Mouse (Mus musculus) cerebellum, adult 9-10 months (tissue): ENCODE data around the gene Ppp2r2c.

Experiments used
- DNase-seq: peaks from one replicate; pipeline ENCODE4 v3.0.0; 2022

The Ppp2r2c gene

GRCm38 (mm10) chr5:36875956-36876355, 7.6 kb downstream of the Ppp2r2c start:
- peak; percentile 62 for DNase-seq

GRCm38 (mm10) chr5:36876777-36877396, 8.6 kb downstream of the Ppp2r2c start:
- peak; percentile 43 for DNase-seq

GRCm38 (mm10) chr5:36877641-36878040, 9.3 kb downstream of the Ppp2r2c start:
- DNase-seq = peak; percentile 83

- DNase-seq = peak; percentile 52
Measured at GRCm38 (mm10) chr5:36878801-36879200, 10.5 kb downstream of the Ppp2r2c start.

GRCm38 (mm10) chr5:36880622-36881021, 12.3 kb downstream of the Ppp2r2c start:
- DNase-seq = peak; percentile 96

GRCm38 (mm10) chr5:36883516-36883915, 15.2 kb downstream of the Ppp2r2c start:
- DNase-seq = no peak

- DNase-seq = no peak
Measured at GRCm38 (mm10) chr5:36885067-36885466, 16.8 kb downstream of the Ppp2r2c start.

- no peak for DNase-seq
Measured at GRCm38 (mm10) chr5:36885595-36885994, 17.3 kb downstream of the Ppp2r2c start.

- DNase-seq = peak; percentile 68
Measured at GRCm38 (mm10) chr5:36886298-36886697, 18.0 kb downstream of the Ppp2r2c start.

- no peak for DNase-seq
Measured at GRCm38 (mm10) chr5:36886852-36887283, 18.6 kb downstream of the Ppp2r2c start.

GRCm38 (mm10) chr5:36887299-36887988, 19.1 kb downstream of the Ppp2r2c start:
- DNase-seq = peak; percentile 72

- peak; percentile 91 for DNase-seq
Measured at GRCm38 (mm10) chr5:36888501-36888900, 20.2 kb downstream of the Ppp2r2c start.

- DNase-seq = no peak
Measured at GRCm38 (mm10) chr5:36888911-36889310, 20.6 kb downstream of the Ppp2r2c start.

- no peak for DNase-seq
Measured at GRCm38 (mm10) chr5:36889380-36889886, 21.1 kb downstream of the Ppp2r2c start.

GRCm38 (mm10) chr5:36890794-36891193, 22.5 kb downstream of the Ppp2r2c start:
- no peak for DNase-seq

- peak; percentile 81 for DNase-seq
Measured at GRCm38 (mm10) chr5:36891793-36892470, 23.6 kb downstream of the Ppp2r2c start.

- peak; percentile 89 for DNase-seq
Measured at GRCm38 (mm10) chr5:36893263-36893662, 24.9 kb downstream of the Ppp2r2c start.

- no peak for DNase-seq
Measured at GRCm38 (mm10) chr5:36894070-36894469, 25.8 kb downstream of the Ppp2r2c start.

GRCm38 (mm10) chr5:36894604-36895368, 26.5 kb downstream of the Ppp2r2c start:
- DNase-seq = peak; percentile 95

- peak; percentile 73 for DNase-seq
Measured at GRCm38 (mm10) chr5:36895621-36896573, 27.6 kb downstream of the Ppp2r2c start.

- DNase-seq = no peak
Measured at GRCm38 (mm10) chr5:36897999-36898398, 29.7 kb downstream of the Ppp2r2c start.
